Mouse (Mus musculus): ENCODE data around the gene Acsf3. TPM values are rescaled to one million over a fixed set of nuclear protein-coding genes. Genes with fewer than 3 reads are reported as not detected.
A peak's percentile ranks its signal among the peaks of the same experiment; 100 is the strongest.

Acsf3 gene
- total and polyA plus RNA-seq, 2 experiments: 12.8 to 38.4 TPM

DNA sequence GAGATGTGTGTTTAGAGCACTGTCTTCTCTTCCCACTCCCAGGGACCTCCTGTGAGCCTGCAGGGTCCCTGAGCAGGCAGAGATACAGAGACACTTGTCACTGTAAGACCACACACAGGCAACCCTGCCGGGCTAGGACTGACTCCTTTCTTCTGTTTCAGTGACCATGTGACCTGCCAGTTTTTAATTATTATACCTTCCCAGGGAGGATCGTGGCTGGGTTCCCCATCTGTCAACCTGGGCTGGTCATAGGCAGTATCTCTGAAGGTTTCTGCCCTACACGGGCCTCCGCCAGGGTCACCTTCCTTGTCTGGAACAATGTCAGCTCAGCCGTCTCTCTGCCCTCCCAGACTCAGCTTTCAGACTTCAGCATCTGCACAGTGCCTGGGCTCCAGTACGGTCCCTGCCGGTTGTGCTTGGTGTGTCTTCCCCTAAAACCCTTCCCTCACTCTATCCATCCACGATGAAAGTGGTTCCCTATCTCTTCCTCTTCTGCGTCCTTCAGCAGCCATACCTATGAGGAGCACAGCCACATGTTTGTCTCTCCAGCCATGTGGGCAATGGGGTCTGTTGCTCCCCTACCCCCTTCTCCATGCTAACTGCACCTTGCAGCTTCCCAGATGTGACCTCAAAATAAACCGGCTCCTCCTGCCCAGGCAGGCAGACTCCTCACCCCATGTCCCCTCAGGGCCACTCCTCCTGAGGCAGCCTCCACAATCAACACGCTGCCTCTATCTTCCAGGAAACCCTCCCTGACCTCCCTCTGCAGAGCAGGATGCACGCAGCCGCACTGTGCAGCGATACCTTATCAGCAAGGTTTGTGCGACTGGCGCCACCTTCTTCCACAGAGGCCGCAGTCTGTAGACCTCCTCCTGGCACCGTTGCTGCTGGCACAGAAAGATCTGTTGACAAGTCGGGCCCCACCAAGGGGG lies 39.5 kb upstream of the Acsf3 start:
- Histone ChIP-seq H3K27ac (replicated peaks; ENCODE audit: insufficient read depth, low read depth, low read length) (no peak overlapping the region), H3K27me3 (ENCODE audit: control insufficient read depth, insufficient read depth, low read length) (no peaks in the 10 kb centered on the region)
- TF ChIP-seq POLR2A (IDR thresholded peaks at IDR 0.05; ENCODE audit: extremely low read depth, insufficient read depth, low read length): no peak

GRCm38 (mm10) chr8:122736623-122737022 lies 38.7 kb upstream of the Acsf3 start:
- H3K27ac ChIP-seq (replicated peaks; ENCODE audit: insufficient read depth, low read depth, low read length): no peak overlapping the region
- DNase-seq (ENCODE audit: extremely low read depth, low read depth, low spot score): no peak
- peaks cover under 1% of the 10 kb centered on the region; the same call in 1 of the 2 replicates for H3K27me3 ChIP-seq (ENCODE audit: control insufficient read depth, insufficient read depth, low read length)
- H3K79me2 ChIP-seq (ENCODE audit: control insufficient read depth, insufficient read depth, low read length): no peaks in the 10 kb centered on the region
- no peaks in the 10 kb centered on the region for H3K4me1 ChIP-seq (ENCODE audit: control insufficient read depth, insufficient read depth, low read length)
- 85% methylated on average over 11 of the region's 11 CpGs for WGBS
- no peaks in the 10 kb centered on the region for H3K36me3 ChIP-seq (ENCODE audit: control insufficient read depth, insufficient read depth, low read length)
- no peak overlapping the region for H3K9ac ChIP-seq (ENCODE audit: low read depth, low read length)
- H3K4me3 ChIP-seq (ENCODE audit: insufficient read depth, low read depth, low read length): no peak overlapping the region
- TF ChIP-seq POLR2A (IDR thresholded peaks at IDR 0.05; ENCODE audit: extremely low read depth, insufficient read depth, low read length) (no peak), CTCF (IDR thresholded peaks at IDR 0.05; ENCODE audit: low read depth, low read length) (no peak)

More for the DNA sequence above, 39.5 kb upstream of the Acsf3 start:
- H3K36me3 ChIP-seq (ENCODE audit: control insufficient read depth, insufficient read depth, low read length): no peaks in the 10 kb centered on the region
- no peak overlapping the region for H3K4me3 ChIP-seq (ENCODE audit: insufficient read depth, low read depth, low read length)
- no peaks in the 10 kb centered on the region for H3K79me2 ChIP-seq (ENCODE audit: control insufficient read depth, insufficient read depth, low read length)
- WGBS: 46% methylated on average over 19 of the region's 19 CpGs
- no peak overlapping the region for H3K9ac ChIP-seq (ENCODE audit: low read depth, low read length)
- H3K4me1 ChIP-seq (ENCODE audit: control insufficient read depth, insufficient read depth, low read length): no peaks in the 10 kb centered on the region
- peak; percentile 8 for DNase-seq (ENCODE audit: extremely low read depth, low read depth, low spot score)

DNA sequence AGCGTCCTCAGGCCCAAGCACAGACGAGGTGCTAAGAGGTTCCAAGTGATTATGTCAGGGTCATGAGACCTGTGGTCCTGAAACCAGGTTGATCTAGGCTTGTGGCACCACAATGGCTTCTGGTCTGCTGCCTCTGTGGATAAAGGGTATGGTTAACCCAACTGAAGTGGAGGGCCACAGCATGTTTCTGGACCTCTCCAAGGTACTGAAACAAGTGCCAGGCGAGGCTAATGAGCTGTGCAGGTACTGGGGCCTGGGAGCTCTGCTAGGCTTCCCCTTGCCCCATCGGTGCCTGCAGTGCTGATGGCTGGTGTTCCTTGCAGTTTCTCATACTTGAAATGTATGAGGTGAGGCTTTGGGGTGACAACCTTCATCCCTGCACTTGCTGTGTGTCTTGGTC lies 38.2 kb upstream of the Acsf3 start:
- Histone ChIP-seq H3K27me3 (ENCODE audit: control insufficient read depth, insufficient read depth, low read length) (peaks cover 2% of the 10 kb centered on the region; the same call in 1 of the 2 replicates), H3K9ac (ENCODE audit: low read depth, low read length) (no peak overlapping the region), H3K4me1 (ENCODE audit: control insufficient read depth, insufficient read depth, low read length) (no peaks in the 10 kb centered on the region), H3K36me3 (ENCODE audit: control insufficient read depth, insufficient read depth, low read length) (no peaks in the 10 kb centered on the region), H3K79me2 (ENCODE audit: control insufficient read depth, insufficient read depth, low read length) (no peaks in the 10 kb centered on the region), H3K27ac (replicated peaks; ENCODE audit: insufficient read depth, low read depth, low read length) (no peak overlapping the region), H3K4me3 (ENCODE audit: insufficient read depth, low read depth, low read length) (no peak overlapping the region)
- no peak for TF ChIP-seq CTCF (IDR thresholded peaks at IDR 0.05; ENCODE audit: low read depth, low read length)
- no peak for TF ChIP-seq POLR2A (IDR thresholded peaks at IDR 0.05; ENCODE audit: extremely low read depth, insufficient read depth, low read length)
- WGBS: 66% methylated on average over 4 of the region's 4 CpGs
- DNase-seq (ENCODE audit: extremely low read depth, low read depth, low spot score): no peak

DNA sequence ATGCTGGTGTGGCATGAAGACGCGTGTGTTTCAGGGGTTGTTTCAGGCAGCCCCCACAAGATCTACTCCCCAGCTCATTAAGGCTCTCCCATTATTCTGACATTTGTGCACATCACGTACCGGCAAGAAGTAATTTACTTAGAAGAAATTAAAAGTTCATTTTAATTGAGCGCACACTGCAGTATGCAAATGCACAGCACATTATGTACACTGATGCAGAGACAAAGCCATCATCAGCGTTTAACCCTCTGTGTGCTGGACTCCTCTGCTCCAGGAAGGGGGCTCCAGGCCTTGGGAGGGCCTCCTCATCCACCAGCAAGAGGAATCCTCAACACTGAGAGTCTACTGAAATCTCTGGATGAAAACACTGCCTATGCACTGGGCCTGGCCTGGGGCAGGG lies 37.4 kb upstream of the Acsf3 start:
- no peak overlapping the region for H3K4me3 ChIP-seq (ENCODE audit: insufficient read depth, low read depth, low read length)
- TF ChIP-seq POLR2A (IDR thresholded peaks at IDR 0.05; ENCODE audit: extremely low read depth, insufficient read depth, low read length) (no peak), CTCF (IDR thresholded peaks at IDR 0.05; ENCODE audit: low read depth, low read length) (no peak)
- WGBS: 87% methylated on average over 6 of the region's 6 CpGs
- no peaks in the 10 kb centered on the region for H3K4me1 ChIP-seq (ENCODE audit: control insufficient read depth, insufficient read depth, low read length)
- no peak for DNase-seq (ENCODE audit: extremely low read depth, low read depth, low spot score)
- H3K27ac ChIP-seq (replicated peaks; ENCODE audit: insufficient read depth, low read depth, low read length): no peak overlapping the region
- no peaks in the 10 kb centered on the region for H3K79me2 ChIP-seq (ENCODE audit: control insufficient read depth, insufficient read depth, low read length)
- peaks cover 2% of the 10 kb centered on the region; the same call in 1 of the 2 replicates for H3K27me3 ChIP-seq (ENCODE audit: control insufficient read depth, insufficient read depth, low read length)
- no peaks in the 10 kb centered on the region for H3K36me3 ChIP-seq (ENCODE audit: control insufficient read depth, insufficient read depth, low read length)
- H3K9ac ChIP-seq (ENCODE audit: low read depth, low read length): no peak overlapping the region

- TF ChIP-seq CTCF (IDR thresholded peaks at IDR 0.05; ENCODE audit: low read depth, low read length): no peak
- TF ChIP-seq POLR2A (IDR thresholded peaks at IDR 0.05; ENCODE audit: extremely low read depth, insufficient read depth, low read length): no peak
- H3K4me1 ChIP-seq (ENCODE audit: control insufficient read depth, insufficient read depth, low read length): no peaks in the 10 kb centered on the region
- no peaks in the 10 kb centered on the region for H3K36me3 ChIP-seq (ENCODE audit: control insufficient read depth, insufficient read depth, low read length)
- no peak overlapping the region for H3K9ac ChIP-seq (ENCODE audit: low read depth, low read length)
- WGBS: 42% methylated on average over 11 of the region's 11 CpGs
- DNase-seq (ENCODE audit: extremely low read depth, low read depth, low spot score): no peak
- no peaks in the 10 kb centered on the region for H3K79me2 ChIP-seq (ENCODE audit: control insufficient read depth, insufficient read depth, low read length)
- H3K27ac ChIP-seq (replicated peaks; ENCODE audit: insufficient read depth, low read depth, low read length): no peak overlapping the region
- peaks cover 2% of the 10 kb centered on the region; the same call in 1 of the 2 replicates for H3K27me3 ChIP-seq (ENCODE audit: control insufficient read depth, insufficient read depth, low read length)
- H3K4me3 ChIP-seq (ENCODE audit: insufficient read depth, low read depth, low read length): no peak overlapping the region
Measured at GRCm38 (mm10) chr8:122739102-122739725, 36.1 kb upstream of the Acsf3 start.
